Mouse (Mus musculus) mesoderm, embryonic 11.5 days (tissue): ENCODE measurements around the gene Mrpl37.

Source experiments
- DNase-seq: peaks from one replicate; pipeline ENCODE4 v3.0.0-alpha.2; 2012; ENCODE audit warnings: low read depth, low spot score

The Mrpl37 gene

DNA sequence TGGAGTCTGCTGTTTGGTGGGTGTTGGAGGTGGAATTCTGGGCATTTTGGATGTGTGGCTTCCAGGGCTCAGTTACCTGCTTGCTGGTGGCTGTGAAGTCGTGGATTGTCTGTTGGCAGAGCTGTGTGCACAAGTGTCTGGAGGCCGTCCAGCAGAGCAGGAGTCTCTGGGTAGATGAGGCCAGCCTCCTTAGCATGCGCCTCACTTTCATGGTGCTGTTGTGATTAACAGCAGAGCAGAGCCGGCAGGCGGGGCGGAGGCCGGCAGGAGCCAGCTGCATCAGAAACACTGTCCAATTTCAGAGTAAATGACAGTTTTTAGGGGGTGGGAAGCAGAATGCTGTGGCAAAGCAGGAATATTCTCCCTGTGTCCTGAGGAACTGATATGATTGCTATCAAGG is 47.6 kb downstream of the Mrpl37 start:
- DNase-seq: no peak

DNA sequence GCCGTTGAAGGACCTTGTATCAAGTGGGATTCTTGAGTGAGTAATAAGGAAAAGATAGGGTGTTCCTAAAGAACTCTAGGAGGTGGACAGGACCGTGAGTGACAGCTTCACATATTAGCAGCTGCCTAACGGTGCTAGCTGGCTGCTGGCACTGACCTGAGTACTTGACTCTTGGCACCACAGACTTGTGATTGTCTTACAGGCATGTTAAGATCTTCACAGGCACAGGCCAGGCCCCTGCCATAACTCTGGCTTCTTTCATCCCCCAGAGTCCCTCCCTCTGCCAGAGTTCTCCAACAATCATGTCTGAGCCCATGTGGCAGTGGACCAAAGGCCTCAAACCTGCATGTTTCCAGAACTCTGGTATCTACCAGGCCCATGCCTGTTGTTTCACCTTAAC is 48.1 kb downstream of the Mrpl37 start:
- DNase-seq: no peak

DNA sequence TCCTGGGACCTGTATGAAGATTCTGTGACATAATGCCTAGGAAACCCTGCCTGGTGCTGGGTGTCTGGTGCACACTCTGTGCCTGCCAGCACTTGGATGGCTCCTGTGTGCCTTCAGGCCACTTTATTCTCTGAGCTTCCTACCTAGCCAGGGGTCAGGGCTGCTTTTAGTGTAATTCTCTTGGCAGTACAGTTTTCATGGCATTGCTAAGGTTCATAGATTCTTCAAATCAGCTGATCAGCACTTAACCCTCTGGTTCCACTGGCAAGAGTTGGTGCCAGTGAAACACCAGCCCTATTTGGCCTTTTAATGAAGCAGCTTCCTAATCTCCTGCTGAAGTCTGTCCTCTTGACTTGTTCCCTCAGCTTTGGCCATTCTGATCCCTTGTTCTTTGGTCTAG is 49.4 kb downstream of the Mrpl37 start:
- DNase-seq: no peak

DNA sequence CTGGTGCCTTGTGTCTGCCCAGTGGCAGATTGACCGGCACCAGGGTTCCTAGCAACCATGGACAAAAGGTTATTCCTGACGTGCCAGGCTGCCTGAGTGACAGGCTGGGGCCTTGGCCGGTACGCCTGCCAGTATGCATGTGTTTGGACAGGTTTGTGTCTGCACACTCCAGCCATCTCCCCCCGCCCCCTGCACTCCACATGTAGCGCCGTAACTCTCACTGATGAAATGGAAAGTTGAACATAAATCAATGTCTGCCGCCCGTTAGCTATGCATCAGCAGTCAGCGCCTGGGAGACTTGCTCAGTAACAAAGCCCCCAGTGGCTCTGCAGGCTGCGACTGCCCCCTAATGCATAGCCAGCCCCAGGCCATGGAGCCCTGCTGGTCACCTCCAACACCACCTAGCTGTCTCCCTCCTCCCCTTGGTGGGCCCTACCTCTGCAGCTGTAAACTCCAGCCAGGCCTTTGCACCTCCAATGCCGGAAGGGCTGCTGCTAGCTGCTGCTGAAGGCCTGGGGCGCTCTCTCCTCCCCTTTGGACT is 50.6 kb downstream of the Mrpl37 start:
- DNase-seq: peak; percentile 90

DNA sequence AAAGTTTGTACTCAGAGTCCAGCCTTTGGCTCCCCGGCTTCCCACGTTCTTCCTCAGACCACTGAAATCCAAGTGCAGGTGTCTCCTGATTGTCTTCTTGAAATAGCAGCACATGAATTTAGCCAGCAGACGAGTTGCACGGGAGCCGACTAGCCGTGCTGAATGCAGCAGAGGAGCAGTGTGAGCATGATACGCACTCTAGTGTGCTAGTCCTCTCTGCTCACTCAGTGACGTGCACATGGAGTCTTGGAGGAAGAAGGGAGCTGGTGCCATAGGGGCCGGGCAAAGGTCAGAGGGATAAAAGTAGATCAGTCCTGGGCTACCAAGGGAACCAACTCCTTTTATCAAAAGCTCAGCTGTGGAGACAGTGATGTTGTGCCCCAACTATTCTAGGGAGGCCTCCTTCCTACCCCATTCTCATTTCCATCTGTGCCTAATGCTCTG is 52.8 kb downstream of the Mrpl37 start:
- no peak for DNase-seq

DNA sequence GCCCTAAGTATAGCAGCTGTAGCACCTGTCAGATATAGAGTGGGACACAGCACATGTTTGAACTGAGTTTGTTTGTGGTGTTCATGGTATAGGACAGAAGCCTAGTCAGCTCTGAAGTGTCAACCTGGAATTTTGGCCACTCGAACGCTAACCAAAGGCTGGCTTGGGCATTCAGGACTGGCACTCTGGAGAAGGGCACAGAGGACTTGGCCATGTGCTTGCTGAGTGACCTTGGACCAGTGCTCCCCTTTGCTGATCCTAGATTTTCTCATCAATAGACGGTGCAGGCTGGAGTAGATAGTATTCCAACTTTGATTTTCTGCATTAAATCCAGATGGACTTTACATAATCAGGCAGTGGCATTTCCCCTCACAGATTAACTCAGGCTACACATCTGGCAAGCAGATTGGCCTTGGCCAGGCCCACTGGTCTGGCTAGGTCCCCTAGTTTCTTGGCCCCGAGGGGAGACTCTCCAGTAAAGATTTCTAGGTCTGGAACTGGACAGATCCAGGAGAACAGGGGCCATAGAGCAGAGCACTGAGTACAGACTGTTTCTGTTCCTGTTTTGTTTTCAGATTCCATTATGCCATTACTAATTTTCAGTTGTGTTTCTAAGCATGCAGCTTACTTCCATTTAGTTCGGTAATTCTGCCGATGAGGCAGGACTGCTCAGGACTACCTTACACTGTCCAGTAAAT is 53.4 kb downstream of the Mrpl37 start:
- DNase-seq: no peak

DNA sequence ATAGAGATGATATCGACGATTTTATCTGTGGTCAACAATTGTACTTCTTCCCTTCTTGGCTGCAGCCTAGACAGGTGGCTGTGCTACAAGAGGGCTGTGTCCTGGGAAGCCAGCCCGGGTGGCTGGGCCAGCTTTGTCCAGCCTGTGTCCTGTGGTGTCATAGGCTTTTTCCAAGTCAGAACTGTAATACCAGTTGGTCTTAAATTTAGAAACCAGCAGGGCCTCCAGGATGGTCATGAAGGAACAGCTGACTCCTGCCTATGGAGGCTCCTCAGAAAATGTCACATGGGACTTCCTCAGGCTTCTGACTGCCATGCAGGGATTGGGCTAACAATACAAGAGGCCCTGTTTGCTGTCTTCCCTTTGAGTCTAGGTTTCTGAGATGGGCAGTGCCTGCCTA is 54.1 kb downstream of the Mrpl37 start:
- no peak for DNase-seq

DNA sequence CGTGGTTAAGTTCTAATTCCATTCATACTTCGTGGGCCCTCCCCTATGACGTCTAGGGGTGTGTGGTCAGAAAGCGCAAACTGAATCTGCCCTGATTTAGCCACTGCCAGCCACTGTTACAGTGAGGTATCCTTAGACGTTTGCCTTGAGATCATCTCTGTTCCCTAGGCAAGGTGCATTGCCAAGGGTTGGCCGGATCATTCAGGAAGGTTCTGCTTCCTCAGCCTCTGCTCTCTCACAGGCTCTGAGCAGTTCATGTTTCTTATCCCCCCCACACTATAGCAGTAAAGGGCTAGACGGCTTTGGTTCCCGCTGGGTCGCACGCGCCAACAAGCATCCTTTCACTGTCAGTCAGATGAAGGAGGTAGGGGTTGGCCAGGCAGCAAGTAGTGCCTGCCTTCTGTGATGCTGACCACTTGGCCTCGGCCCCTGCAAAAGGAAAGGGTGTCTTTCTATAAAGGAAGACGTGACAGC is 54.6 kb downstream of the Mrpl37 start:
- DNase-seq: no peak

DNA sequence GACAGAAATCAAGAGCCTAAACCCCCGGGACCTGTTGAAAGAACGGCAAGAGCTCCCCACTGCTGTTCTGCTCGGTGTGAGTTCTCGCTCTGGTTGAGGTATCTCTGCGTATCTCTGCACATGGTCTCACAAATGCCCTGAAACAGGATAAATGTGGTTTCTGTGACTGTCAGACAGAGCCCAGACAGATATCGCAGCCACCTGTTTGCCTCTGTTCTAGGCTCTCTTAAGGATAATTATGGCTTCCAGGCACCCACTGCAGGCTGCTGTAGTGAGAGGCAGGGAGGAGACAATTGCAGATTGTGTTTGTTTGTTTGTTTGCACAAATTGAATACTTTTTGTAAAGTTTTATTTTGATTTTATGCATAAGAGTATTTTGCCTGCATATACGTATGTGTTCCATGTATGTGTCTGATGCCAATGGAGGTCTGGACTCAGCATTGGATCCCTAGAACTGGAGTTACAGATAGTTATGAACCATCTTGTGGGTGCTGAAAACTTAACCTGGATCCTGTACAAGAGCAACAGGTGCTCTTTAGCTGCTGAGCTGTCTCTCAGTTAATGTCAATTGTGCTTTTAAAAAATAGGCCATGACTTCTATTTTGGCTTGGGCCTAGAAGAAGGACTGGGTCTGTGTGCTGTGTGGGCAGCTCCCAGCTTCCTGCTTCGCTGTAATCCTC is 55.2 kb downstream of the Mrpl37 start:
- no peak for DNase-seq

DNA sequence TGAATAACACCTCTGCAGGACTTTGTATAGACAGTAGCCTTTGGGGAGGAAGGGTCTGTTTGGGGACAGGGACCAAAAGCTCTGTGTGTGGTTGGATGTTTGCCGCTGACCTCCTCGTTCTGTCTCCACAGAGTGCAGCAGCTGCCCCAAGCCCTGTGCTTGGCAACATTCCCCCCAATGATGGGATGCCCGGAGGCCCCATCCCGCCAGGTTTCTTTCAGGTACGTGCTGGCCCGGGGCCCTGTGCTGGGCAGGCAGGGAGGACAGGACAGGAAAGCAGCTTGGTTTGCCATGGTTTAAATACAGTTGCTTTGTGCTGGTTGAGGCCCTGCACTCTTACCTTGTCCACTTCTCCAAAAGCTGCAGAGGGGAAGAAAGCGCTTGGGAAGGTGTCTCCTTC is 57.1 kb downstream of the Mrpl37 start:
- DNase-seq: no peak

DNA sequence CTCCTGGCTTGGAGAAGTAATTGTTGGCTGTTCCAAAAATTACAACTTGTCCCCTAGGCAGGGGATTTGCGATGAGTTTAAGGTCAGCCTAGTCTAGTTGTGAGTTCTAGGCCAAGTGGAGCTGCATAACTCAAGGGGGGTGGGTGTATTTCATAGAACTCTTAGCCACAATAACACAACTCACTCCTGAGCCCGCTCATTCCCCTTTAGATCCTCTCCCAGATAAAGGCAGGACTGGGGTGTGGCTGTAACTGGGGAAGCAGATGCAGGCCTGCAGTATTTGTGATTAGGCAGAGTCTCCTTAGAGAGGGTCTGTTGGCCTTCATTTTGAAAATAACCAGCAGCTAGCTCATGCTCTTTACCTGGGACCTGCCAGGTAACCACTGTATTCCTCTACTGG is 58.5 kb downstream of the Mrpl37 start:
- no peak for DNase-seq

DNA sequence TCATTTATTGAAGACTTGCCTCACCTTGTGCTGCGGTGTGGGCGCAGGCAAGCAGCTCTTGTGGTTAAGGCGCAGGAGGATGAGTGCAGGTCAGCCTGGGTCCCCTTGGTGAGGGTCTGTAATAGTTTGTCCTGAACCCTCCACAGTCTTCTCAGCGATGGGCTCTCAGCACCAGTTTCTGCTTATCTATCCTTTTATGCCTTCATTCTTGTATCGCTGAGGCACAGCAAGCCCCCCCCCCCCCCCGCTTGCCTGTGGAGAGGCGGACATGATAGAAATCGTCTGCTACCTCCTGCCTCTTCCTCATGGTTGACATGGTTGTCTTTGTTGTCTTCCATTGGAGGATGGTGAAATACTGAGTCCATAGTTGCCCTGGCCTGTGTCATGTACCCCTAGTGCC is 59.3 kb downstream of the Mrpl37 start:
- DNase-seq: no peak

DNA sequence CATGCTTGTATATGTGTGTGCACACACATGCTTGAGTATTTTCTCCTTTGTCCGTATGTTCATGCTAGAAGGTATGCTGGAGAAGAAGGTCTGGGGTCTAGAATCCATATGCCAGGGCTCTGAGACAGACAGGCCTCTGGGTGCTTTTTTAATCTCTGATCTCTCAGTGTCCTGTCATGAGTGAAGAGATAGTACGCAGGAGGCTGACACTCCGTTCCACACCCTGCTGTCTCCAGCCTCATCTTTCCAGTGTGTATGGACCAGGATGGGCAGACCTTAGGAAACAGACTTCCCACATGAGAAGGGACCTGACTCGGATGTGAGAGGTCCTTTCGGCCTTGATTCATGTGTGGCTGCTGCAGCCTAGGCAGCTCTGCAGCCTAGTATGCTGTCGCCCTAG is 59.9 kb downstream of the Mrpl37 start:
- DNase-seq: no peak

DNA sequence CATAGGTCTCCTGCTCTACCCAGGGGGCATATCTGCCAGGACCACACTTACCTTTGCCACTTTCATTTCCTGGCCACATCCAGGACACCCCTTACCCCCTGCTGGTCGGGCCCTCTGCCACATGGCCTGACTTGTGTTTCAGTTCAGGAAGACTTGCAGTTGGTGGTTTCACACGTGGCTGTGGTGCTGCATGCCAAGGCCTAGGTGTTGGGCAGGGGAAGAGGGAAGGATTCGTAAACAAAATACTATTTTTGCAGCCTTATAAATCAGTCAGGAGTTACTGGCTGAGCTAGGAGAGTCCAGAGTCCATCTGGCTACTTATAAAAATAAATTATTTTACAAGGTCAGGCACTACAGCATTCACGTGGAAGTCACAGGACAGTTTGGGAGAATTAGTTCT is 60.4 kb downstream of the Mrpl37 start:
- DNase-seq: no peak
